Mouse (Mus musculus): ENCODE data around the gene Lipe. TPM values are rescaled to one million over a fixed set of nuclear protein-coding genes. Genes with fewer than 3 reads are reported as not detected.

The Lipe gene
- total and polyA plus RNA-seq, 3 experiments, result 4.5 to 15.4 TPM; not detected in 1

GRCm38 (mm10) chr7:25363632-25364031 lies 34.9 kb downstream of the Lipe start:
- DNase-seq (ENCODE audit: low read depth, low spot score), result no peak
- TF ChIP-seq CHD2 (IDR thresholded peaks at IDR 0.05; ENCODE audit: low read length) (no peak), ZNF384 (IDR thresholded peaks at IDR 0.05; ENCODE audit: low read depth, low read length) (no peak), USF1 (IDR thresholded peaks at IDR 0.05; ENCODE audit: low read depth, low read length) (no peak), JUND (IDR thresholded peaks at IDR 0.05; ENCODE audit: low read depth, low read length) (no peak), USF2 (IDR thresholded peaks at IDR 0.05; ENCODE audit: borderline replicate concordance in 1 of 2, insufficient read depth in 1 of 2, low read depth in 1 of 2, low read length in 2 of 2) (no peak), NRF1 (IDR thresholded peaks at IDR 0.05; ENCODE audit: insufficient read depth, low read depth, low read length, poor library complexity, severe bottlenecking) (no peak), KAT2A (conservative IDR thresholded peaks at IDR 0.05; ENCODE audit: low read depth, low read length) (no peak), TAL1 (IDR thresholded peaks at IDR 0.05; ENCODE audit: low read length) (no peak)
- Histone ChIP-seq H3K9ac (ENCODE audit: control insufficient read depth, low read depth, low read length, poor library complexity, severe bottlenecking) (no peak overlapping the region), H3K9me3 (replicated peaks; ENCODE audit: insufficient read depth, low read length) (no peaks in the 10 kb centered on the region), H3K27me3 (ENCODE audit: control insufficient read depth in 1 of 2, insufficient read depth in 2 of 2, low read length in 2 of 2) (no peaks in the 10 kb centered on the region), H3K79me2 (ENCODE audit: control insufficient read depth, insufficient read depth, low read length, poor library complexity) (no peaks in the 10 kb centered on the region), H3K4me1 (ENCODE audit: control insufficient read depth in 1 of 2, insufficient read depth in 2 of 2, low read length in 2 of 2) (no peaks in the 10 kb centered on the region), H3K4me3 (ENCODE audit: control insufficient read depth in 1 of 2, insufficient read depth in 1 of 2, low read depth in 2 of 2, low read length in 2 of 2) (no peak overlapping the region), H3K27ac (ENCODE audit: control insufficient read depth, low read depth, low read length) (no peak overlapping the region), H3K36me3 (ENCODE audit: control insufficient read depth in 1 of 2, insufficient read depth in 2 of 2, low read length in 2 of 2) (no peaks in the 10 kb centered on the region)

- Histone ChIP-seq H3K36me3 (ENCODE audit: control insufficient read depth in 1 of 2, insufficient read depth in 2 of 2, low read length in 2 of 2) (no peaks in the 10 kb centered on the region), H3K27ac (ENCODE audit: control insufficient read depth, low read depth, low read length) (no peak overlapping the region), H3K4me3 (ENCODE audit: control insufficient read depth in 1 of 2, insufficient read depth in 1 of 2, low read depth in 2 of 2, low read length in 2 of 2) (no peak overlapping the region), H3K27me3 (ENCODE audit: control insufficient read depth in 1 of 2, insufficient read depth in 2 of 2, low read length in 2 of 2) (no peaks in the 10 kb centered on the region), H3K9ac (ENCODE audit: control insufficient read depth, low read depth, low read length, poor library complexity, severe bottlenecking) (no peak overlapping the region), H3K79me2 (ENCODE audit: control insufficient read depth, insufficient read depth, low read length, poor library complexity) (no peaks in the 10 kb centered on the region), H3K9me3 (replicated peaks; ENCODE audit: insufficient read depth, low read length) (no peaks in the 10 kb centered on the region), H3K4me1 (ENCODE audit: control insufficient read depth in 1 of 2, insufficient read depth in 2 of 2, low read length in 2 of 2) (no peaks in the 10 kb centered on the region)
- TF ChIP-seq CTCF (IDR thresholded peaks at IDR 0.05 in 2 of 3, conservative IDR thresholded peaks at IDR 0.05 in 1 of 3; ENCODE audit: control insufficient read depth in 1 of 3, insufficient read depth in 1 of 3, low read depth in 2 of 3, low read length in 3 of 3, poor library complexity in 1 of 3, severe bottlenecking in 1 of 3) (0 out of 6 replicates have a peak, but pooled peaks of 1 of the 3 experiments have one; percentile 4), GATA1 (IDR thresholded peaks at IDR 0.05; ENCODE audit: low read depth, low read length) (no peak), MYC (IDR thresholded peaks at IDR 0.05; ENCODE audit: low read depth, low read length) (no peak), MEF2A (IDR thresholded peaks at IDR 0.05; ENCODE audit: extremely low read depth, insufficient replicate concordance, low read depth, low read length, poor library complexity, severe bottlenecking) (no peak), USF2 (IDR thresholded peaks at IDR 0.05; ENCODE audit: borderline replicate concordance in 1 of 2, insufficient read depth in 1 of 2, low read depth in 1 of 2, low read length in 2 of 2) (no peak), MXI1 (IDR thresholded peaks at IDR 0.05; ENCODE audit: low read depth, low read length) (no peak), RAD21 (IDR thresholded peaks at IDR 0.05; ENCODE audit: low read depth, low read length) (no peak), SMC3 (IDR thresholded peaks at IDR 0.05; ENCODE audit: low read depth, low read length) (no peak)
- no peak for DNase-seq (ENCODE audit: low read depth, low spot score)
Measured at GRCm38 (mm10) chr7:25363151-25363550, 35.4 kb downstream of the Lipe start.

Measured in MEL (cell line).